In the genomic region with DNA sequence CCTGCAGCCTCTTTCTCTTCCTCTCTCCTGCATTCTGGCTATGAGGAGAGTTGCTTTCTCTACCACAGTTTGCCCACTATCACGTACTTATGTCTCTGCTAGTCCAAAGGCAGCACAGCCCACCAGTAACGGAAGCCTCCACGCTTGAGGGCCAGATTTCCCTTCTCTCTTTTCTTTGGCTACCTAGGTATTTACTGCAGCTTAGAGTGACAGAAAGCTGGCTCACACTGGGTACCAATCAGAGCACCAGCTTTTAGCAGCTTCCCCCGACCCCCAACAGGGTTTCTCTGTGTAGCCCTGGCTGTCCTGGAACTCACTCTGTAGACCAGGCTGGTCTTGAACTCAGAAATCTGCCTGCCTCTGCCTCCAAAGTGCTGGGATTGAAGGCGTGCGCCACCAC, we compare ENCODE assay signal across 16 mouse cellular contexts.
"Had no signal": no experiment of that assay in that cellular context is flagged by ENCODE, and none has a peak within 500 bp of the region (broad histone marks: within the 10 kb centered on the region; RNA-seq: fewer than 3 reads in every experiment).

No protein-coding gene starts in this region.

- DNase-seq: heart, postnatal 10 days; heart, postnatal 14 days; heart, postnatal 36 days; heart, postnatal 4 days; kidney, adult 11 months; kidney, adult 18-20 months; kidney, adult 2 months; kidney, adult 8-10 months; kidney, adult 9 months; kidney, postnatal 10 days; kidney, postnatal 14 days; kidney, postnatal 25 days; kidney, postnatal 36 days; kidney, postnatal 4 days; layer of hippocampus, adult 9-11 months; layer of hippocampus, postnatal 36 days had no signal
